Mouse (Mus musculus): ENCODE data around the gene Rpn2. TPM values are rescaled to one million over a fixed set of nuclear protein-coding genes. Genes with fewer than 3 reads are reported as not detected.

Gene Rpn2
- polyA plus RNA-seq, 1 experiment from 2014 or later, result 237 TPM

GRCm38 (mm10) chr2:157375051-157375450 lies 96.2 kb downstream of the Rpn2 start:
- H3K9ac ChIP-seq (ENCODE audit: low read depth, low read length), result no peak overlapping the region
- H3K36me3 ChIP-seq (ENCODE audit: control insufficient read depth, insufficient read depth, low read length), result no peaks in the 10 kb centered on the region
- ATAC-seq, result no peak
- no peak overlapping the region for H3K27ac ChIP-seq (ENCODE audit: low read depth, low read length)
- no peaks in the 10 kb centered on the region for H3K27me3 ChIP-seq (replicated peaks; ENCODE audit: control insufficient read depth, insufficient read depth, low read length)
- H3K4me1 ChIP-seq (ENCODE audit: control insufficient read depth, insufficient read depth, low read depth, low read length), result peaks cover 7% of the 10 kb centered on the region
- no peaks in the 10 kb centered on the region for H3K9me3 ChIP-seq (ENCODE audit: control insufficient read depth, low read length)
- H3K4me2 ChIP-seq (ENCODE audit: low read length), result no peak overlapping the region
- 61% methylated on average over 8 of the region's 8 CpGs for WGBS
- no peak overlapping the region for H3K4me3 ChIP-seq (ENCODE audit: low read length)

Other genes with a start within 250 kb of the Rpn2 start
- 4.4 and 4.6 TPM in 2 replicates for gene Soga1, start 199.8 kb upstream of the Rpn2 start, polyA plus RNA-seq (2015; fragmentation: Nextera tagmentation; extraction: Ambion mirVana)
- not detected in 2 replicates for gene Tldc2, start 192.0 kb upstream of the Rpn2 start, polyA plus RNA-seq (2015; fragmentation: Nextera tagmentation; extraction: Ambion mirVana)
- gene Samhd1, start 143.8 kb upstream of the Rpn2 start, polyA plus RNA-seq (2015; fragmentation: Nextera tagmentation; extraction: Ambion mirVana), result 9.5 and 11.1 TPM in 2 replicates
- gene Rbl1, start 74.5 kb upstream of the Rpn2 start, polyA plus RNA-seq (2015; fragmentation: Nextera tagmentation; extraction: Ambion mirVana), result 4.7 and 5.9 TPM in 2 replicates
- gene Mroh8, start 532 bp downstream of the Rpn2 start, polyA plus RNA-seq (2015; fragmentation: Nextera tagmentation; extraction: Ambion mirVana), result 0.47 and 0.51 TPM in 2 replicates
- gene Ghrh, start 68.5 kb downstream of the Rpn2 start, polyA plus RNA-seq (2015; fragmentation: Nextera tagmentation; extraction: Ambion mirVana), result 0.91 and 1.0 TPM in 2 replicates
- gene Manbal, start 88.6 kb downstream of the Rpn2 start, polyA plus RNA-seq (2015; fragmentation: Nextera tagmentation; extraction: Ambion mirVana), result 120 and 123 TPM in 2 replicates
- gene Src, start 139.4 kb downstream of the Rpn2 start, polyA plus RNA-seq (2015; fragmentation: Nextera tagmentation; extraction: Ambion mirVana), result 26.5 and 29.9 TPM in 2 replicates

All from hindbrain, embryonic 16.5 days (tissue).